Mouse (Mus musculus) left cerebral cortex, adult 11 months (tissue): Measurements from ENCODE around the gene Htt.

ENCODE experiments used
- DNase-seq: peaks from one replicate; pipeline ENCODE4 v3.0.0; 2022; ENCODE audit warnings: low spot score

Gene Htt

GRCm38 (mm10) chr5:34931516-34932457 lies 170.2 kb downstream of the Htt start:
- DNase-seq, result no peak

- no peak for DNase-seq
Measured at GRCm38 (mm10) chr5:34932458-34932806, 170.9 kb downstream of the Htt start.

GRCm38 (mm10) chr5:34933461-34933860 lies 171.9 kb downstream of the Htt start:
- no peak for DNase-seq

- no peak for DNase-seq
Measured at GRCm38 (mm10) chr5:34941710-34942470, 180.3 kb downstream of the Htt start.

GRCm38 (mm10) chr5:34943428-34943827 lies 181.9 kb downstream of the Htt start:
- no peak for DNase-seq

GRCm38 (mm10) chr5:34948861-34949760 lies 187.6 kb downstream of the Htt start, which contains the start of gene Rgs12:
Rgs12 (plus strand) TSS chr5:34949445.
- DNase-seq, result no peak

- no peak for DNase-seq
Measured at GRCm38 (mm10) chr5:34949769-34950211, 188.2 kb downstream of the Htt start.

- DNase-seq, result no peak
Measured at GRCm38 (mm10) chr5:34950486-34951160, 189.1 kb downstream of the Htt start.

- no peak for DNase-seq
Measured at GRCm38 (mm10) chr5:34951161-34951834, 189.8 kb downstream of the Htt start.

GRCm38 (mm10) chr5:34954508-34954907 lies 193.0 kb downstream of the Htt start:
- no peak for DNase-seq

- no peak for DNase-seq
Measured at GRCm38 (mm10) chr5:34955630-34956029, 194.1 kb downstream of the Htt start.

GRCm38 (mm10) chr5:34956151-34956550 lies 194.6 kb downstream of the Htt start:
- no peak for DNase-seq

GRCm38 (mm10) chr5:34957015-34957414 lies 195.5 kb downstream of the Htt start:
- no peak for DNase-seq

GRCm38 (mm10) chr5:34960021-34960420 lies 198.5 kb downstream of the Htt start:
- no peak for DNase-seq
